ENCODE assay signal across 21 mouse cellular contexts in genomic region chr1:150441731-150442130, GRCm38 (mm10). TPM values are rescaled to one million over a fixed set of nuclear protein-coding genes. Genes with fewer than 3 reads are reported as not detected.
DNase-seq lines count a peak whose midpoint lies in the region; ATAC-seq and TF ChIP-seq lines count a peak whose summit lies in the region.
"Had no signal": no experiment of that assay in that cellular context is flagged by ENCODE, and none has a peak within 500 bp of the region (broad histone marks: within the 10 kb centered on the region; RNA-seq: fewer than 3 reads in every experiment).

No protein-coding gene starts in this region.

- no peak overlapping the region for H3K4me3 ChIP-seq in embryonic facial prominence, embryonic 11.5 days (ENCODE audit: low read depth, low read length)
- H3K4me3 ChIP-seq in embryonic facial prominence, embryonic 10.5 days, result no peak overlapping the region
- no peak overlapping the region for H3K4me3 ChIP-seq in layer of hippocampus, adult 2 months
- H3K4me3 ChIP-seq in E14TG2a.4 (replicated peaks; ENCODE audit: low read length), result no peak overlapping the region
- H3K4me3 ChIP-seq: forebrain, embryonic 10.5 days; hindbrain, embryonic 10.5 days; liver, embryonic 12.5 days had no signal

- peaks cover 18% of the 10 kb centered on the region for H3K36me3 ChIP-seq in embryonic facial prominence, embryonic 11.5 days (replicated peaks; ENCODE audit: control insufficient read depth, insufficient read depth, low read depth, low read length)
- H3K36me3 ChIP-seq in embryonic facial prominence, embryonic 10.5 days (replicated peaks), result peaks cover 99% of the 10 kb centered on the region
- H3K36me3 ChIP-seq in E14TG2a.4 (ENCODE audit: insufficient read depth, low read length), result peaks cover 92% of the 10 kb centered on the region

- no peaks in the 10 kb centered on the region for H3K9me3 ChIP-seq in embryonic facial prominence, embryonic 11.5 days (replicated peaks; ENCODE audit: control insufficient read depth, low read length)
- no peaks in the 10 kb centered on the region for H3K9me3 ChIP-seq in embryonic facial prominence, embryonic 10.5 days
- no peaks in the 10 kb centered on the region for H3K9me3 ChIP-seq in E14TG2a.4 (ENCODE audit: low read length)
- H3K9me3 ChIP-seq: forebrain, embryonic 10.5 days; hindbrain, embryonic 10.5 days; liver, embryonic 12.5 days had no signal

- no peak overlapping the region for H3K9ac ChIP-seq in embryonic facial prominence, embryonic 11.5 days (replicated peaks; ENCODE audit: low read length)
- H3K9ac ChIP-seq: liver, embryonic 12.5 days; lung, embryonic 14.5 days had no signal

- no peak overlapping the region for H3K4me2 ChIP-seq in embryonic facial prominence, embryonic 11.5 days (ENCODE audit: low read depth, low read length)
- H3K4me2 ChIP-seq: liver, embryonic 12.5 days; lung, embryonic 14.5 days had no signal

- no peak for ATAC-seq in embryonic facial prominence, embryonic 11.5 days (replicated peaks; ENCODE audit: insufficient number of reproducible peaks, low FRiP score, low TSS enrichment, low read depth)
- 0 out of 2 replicates have a peak, but pooled peaks have one; percentile 17 for ATAC-seq in megakaryocyte progenitor cell, adult 5-6 weeks (replicated peaks; ENCODE audit: poor library complexity)
- ATAC-seq: inflammation-experienced regulatory T-cells, adult 6 months; liver, embryonic 12.5 days; midbrain, embryonic 16.5 days had no signal

- 75% methylated on average over 4 of the region's 4 CpGs for WGBS in embryonic facial prominence, embryonic 11.5 days
- WGBS in embryonic facial prominence, embryonic 10.5 days, result 84% methylated on average over 4 of the region's 4 CpGs

- H3K4me1 ChIP-seq in embryonic facial prominence, embryonic 11.5 days (ENCODE audit: control insufficient read depth, insufficient read depth, low read length), result no peaks in the 10 kb centered on the region
- H3K4me1 ChIP-seq in embryonic facial prominence, embryonic 10.5 days, result no peaks in the 10 kb centered on the region
- H3K4me1 ChIP-seq in E14TG2a.4 (replicated peaks; ENCODE audit: low read depth, low read length), result no peaks in the 10 kb centered on the region
- H3K4me1 ChIP-seq: forebrain, embryonic 10.5 days; hindbrain, embryonic 10.5 days; liver, embryonic 12.5 days had no signal

- H3K27me3 ChIP-seq in embryonic facial prominence, embryonic 11.5 days (ENCODE audit: control insufficient read depth, insufficient read depth, low read length), result no peaks in the 10 kb centered on the region
- H3K27me3 ChIP-seq in embryonic facial prominence, embryonic 10.5 days (replicated peaks; ENCODE audit: low read depth, poor library complexity, severe bottlenecking), result no peaks in the 10 kb centered on the region
- H3K27me3 ChIP-seq in E14TG2a.4 (ENCODE audit: insufficient read depth, low read length), result no peaks in the 10 kb centered on the region
- H3K27me3 ChIP-seq: liver, embryonic 12.5 days had no signal

- peak; percentile 19; the same call in 1 of the 2 replicates for TF ChIP-seq CTCF in layer of hippocampus, adult 2 months (conservative IDR thresholded peaks at IDR 0.05)
- peak; percentile 18; the same call in 1 of the 2 replicates for TF ChIP-seq CTCF in E14TG2a.4 (conservative IDR thresholded peaks at IDR 0.05; ENCODE audit: low read length)

- no peak overlapping the region for H3K27ac ChIP-seq in embryonic facial prominence, embryonic 11.5 days (replicated peaks; ENCODE audit: low read depth, low read length)
- H3K27ac ChIP-seq in embryonic facial prominence, embryonic 10.5 days (replicated peaks), result no peak overlapping the region
- H3K27ac ChIP-seq in layer of hippocampus, adult 2 months, result no peak overlapping the region
- H3K27ac ChIP-seq: forebrain, embryonic 10.5 days; hindbrain, embryonic 10.5 days; liver, embryonic 12.5 days had no signal

- peak; percentile 17 for DNase-seq in embryonic facial prominence, embryonic 11.5 days (ENCODE audit: low spot score)
- DNase-seq in embryonic facial prominence, embryonic 10.5 days (ENCODE audit: low spot score), result no peak
- DNase-seq in layer of hippocampus, adult 2 months (ENCODE audit: low spot score in 2 of 2), result no peak
- no peak for DNase-seq in layer of hippocampus, adult 18-20 months (ENCODE audit: low spot score in 2 of 2)
- no peak for DNase-seq in cerebellum, postnatal 25 days
- no peak for DNase-seq in thymus, postnatal 4 days
- DNase-seq: B cell, adult 2 months; cerebellum, adult 9-10 months; gastrocnemius, postnatal 10 days; kidney, adult 2 months; kidney, postnatal 25 days; layer of hippocampus, adult 9-11 months; lung, embryonic 14.5 days; right cerebral cortex, postnatal 25 days had no signal

RNA-seq across cellular contexts. Expression of gene Prg4, which starts 24.2 kb away (rescaled TPM):
- polyA plus RNA-seq in embryonic facial prominence, embryonic 11.5 days (2014; fragmentation: Nextera tagmentation; extraction: Ambion mirVana), result 0.60 and 0.69 TPM in 2 replicates
- 0.28 and 0.50 TPM in 2 replicates for polyA plus RNA-seq in embryonic facial prominence, embryonic 10.5 days (2016; fragmentation: Nextera tagmentation; extraction: Ambion mirVana)
- 1 to 10 TPM in 1 of 2 experiments, under 1 TPM in 1; 0.97 to 1.3 TPM for total RNA-seq in layer of hippocampus, adult 2 months (2021)
- 1 to 10 TPM in 1 of 2 experiments, under 1 TPM in 1; 0.72 to 1.9 TPM for total RNA-seq in layer of hippocampus, adult 18-20 months (2021)
- not detected in 2 replicates for total RNA-seq in megakaryocyte progenitor cell, adult 5-6 weeks (2015)
- not detected in 2 replicates for total RNA-seq in megakaryocyte progenitor cell, adult 5-6 weeks (2017)

RNA-seq across cellular contexts. Expression of gene Odr4, which starts 48.9 kb away (rescaled TPM):
- polyA plus RNA-seq in embryonic facial prominence, embryonic 11.5 days (2014; fragmentation: Nextera tagmentation; extraction: Ambion mirVana), result 33.0 and 34.7 TPM in 2 replicates
- 25.1 and 31.5 TPM in 2 replicates for polyA plus RNA-seq in embryonic facial prominence, embryonic 10.5 days (2016; fragmentation: Nextera tagmentation; extraction: Ambion mirVana)
- total RNA-seq in layer of hippocampus, adult 2 months (2021), result 10 to 100 TPM; 62.6 to 64.8 TPM
- 10 to 100 TPM; 53.6 to 54.1 TPM for total RNA-seq in layer of hippocampus, adult 18-20 months (2021)
- total RNA-seq in megakaryocyte progenitor cell, adult 5-6 weeks (2015), result 36.1 and 45.5 TPM in 2 replicates
- 93.9 and 107 TPM in 2 replicates for total RNA-seq in megakaryocyte progenitor cell, adult 5-6 weeks (2017)

RNA-seq across cellular contexts. Expression of gene Tpr, which starts 49.1 kb away (rescaled TPM):
- 171 and 182 TPM in 2 replicates for polyA plus RNA-seq in embryonic facial prominence, embryonic 11.5 days (2014; fragmentation: Nextera tagmentation; extraction: Ambion mirVana)
- 181 and 186 TPM in 2 replicates for polyA plus RNA-seq in embryonic facial prominence, embryonic 10.5 days (2016; fragmentation: Nextera tagmentation; extraction: Ambion mirVana)
- 100 to 1,000 TPM; 110 TPM for total RNA-seq in layer of hippocampus, adult 2 months (2021)
- 100 to 1,000 TPM; 111 TPM for total RNA-seq in layer of hippocampus, adult 18-20 months (2021)
- total RNA-seq in megakaryocyte progenitor cell, adult 5-6 weeks (2015), result 401 and 492 TPM in 2 replicates
- 401 and 471 TPM in 2 replicates for total RNA-seq in megakaryocyte progenitor cell, adult 5-6 weeks (2017)
